Mouse (Mus musculus): ENCODE results near the gene Exoc3l4. TPM values are rescaled to one million over a fixed set of nuclear protein-coding genes. Genes with fewer than 3 reads are reported as not detected.

The Exoc3l4 gene
- total RNA-seq, 2 experiments from 2014 or later, result 9.6 to 10.4 TPM

Other genes starting within 250 kb of the Exoc3l4 start
- gene 4930595D18Rik, start 232.5 kb upstream of the Exoc3l4 start, total RNA-seq (2021), result not detected
- gene Amn, start 145.9 kb upstream of the Exoc3l4 start, total RNA-seq (2021), result 1 to 10 TPM in 1 of 2 experiments, under 1 TPM in 1; 0.85 to 9.9 TPM
- 100 to 1,000 TPM; 127 to 134 TPM for gene Cdc42bpb, start 39.3 kb upstream of the Exoc3l4 start, total RNA-seq (2021)
- 1 to 10 TPM; 1.1 to 3.0 TPM for gene Lbhd2, start 10.2 kb upstream of the Exoc3l4 start, total RNA-seq (2021)
- gene Tnfaip2, start 25.5 kb downstream of the Exoc3l4 start, total RNA-seq (2021), result 10 to 100 TPM; 17.6 to 25.8 TPM
- 10 to 100 TPM in 1 of 2 experiments, 1 to 10 TPM in 1; 1.4 to 11.3 TPM for gene Gm266, start 68.8 kb downstream of the Exoc3l4 start, total RNA-seq (2021)
- 100 to 1,000 TPM; 395 to 408 TPM for gene Eif5, start 121.0 kb downstream of the Exoc3l4 start, total RNA-seq (2021)
- gene Mark3, start 157.5 kb downstream of the Exoc3l4 start, total RNA-seq (2021), result 100 to 1,000 TPM; 104 to 111 TPM